Mouse (Mus musculus) adrenal gland, postnatal 25 days (tissue): ENCODE results near the gene 2200002D01Rik. TPM values are rescaled to one million over a fixed set of nuclear protein-coding genes. Genes with fewer than 3 reads are reported as not detected.
A peak's percentile ranks its signal among the peaks of the same experiment; 100 is the strongest.

ENCODE experiments used
- DNase-seq: peaks from one replicate; pipeline ENCODE4 v3.0.0; 2021; ENCODE audit warnings: mixed read lengths
- total RNA-seq: library from RNA; stranded (reverse); gene quantifications from 2 replicates; pipeline ENCODE4 v1.2.3, GENCODE M21; 2021

2200002D01Rik gene
- total RNA-seq, 1 experiment from 2014 or later: 2.0 TPM

- DNase-seq: no peak
Measured at GRCm38 (mm10) chr7:29279261-29279660, 31.0 kb upstream of the 2200002D01Rik start.

GRCm38 (mm10) chr7:29277510-29277909 lies 29.2 kb upstream of the 2200002D01Rik start:
- DNase-seq: no peak

- no peak for DNase-seq
Measured at GRCm38 (mm10) chr7:29276715-29277114, 28.4 kb upstream of the 2200002D01Rik start.

GRCm38 (mm10) chr7:29271687-29272465 lies 23.6 kb upstream of the 2200002D01Rik start:
- DNase-seq: no peak

GRCm38 (mm10) chr7:29270445-29270844 lies 22.2 kb upstream of the 2200002D01Rik start:
- DNase-seq: no peak

- DNase-seq: no peak
Measured at GRCm38 (mm10) chr7:29266931-29267330, 18.7 kb upstream of the 2200002D01Rik start.

- no peak for DNase-seq
Measured at GRCm38 (mm10) chr7:29265636-29266035, 17.4 kb upstream of the 2200002D01Rik start.

- no peak for DNase-seq
Measured at GRCm38 (mm10) chr7:29263831-29264230, 15.6 kb upstream of the 2200002D01Rik start.

- no peak for DNase-seq
Measured at GRCm38 (mm10) chr7:29262151-29262550, 13.9 kb upstream of the 2200002D01Rik start.

GRCm38 (mm10) chr7:29259781-29260730 lies 11.8 kb upstream of the 2200002D01Rik start:
- no peak for DNase-seq

- DNase-seq: peak; percentile 22
Measured at GRCm38 (mm10) chr7:29257368-29257767, 9.1 kb upstream of the 2200002D01Rik start.

GRCm38 (mm10) chr7:29255875-29256274 lies 7.6 kb upstream of the 2200002D01Rik start:
- no peak for DNase-seq

GRCm38 (mm10) chr7:29253842-29254241 lies 5.6 kb upstream of the 2200002D01Rik start:
- DNase-seq: no peak

GRCm38 (mm10) chr7:29251166-29251565 lies 2.9 kb upstream of the 2200002D01Rik start:
- no peak for DNase-seq

GRCm38 (mm10) chr7:29247706-29248105 lies 560 bp downstream of the 2200002D01Rik start:
- DNase-seq: peak; percentile 10

- peak; percentile 84 for DNase-seq
Measured at GRCm38 (mm10) chr7:29247314-29247700, 959 bp downstream of the 2200002D01Rik start.

- no peak for DNase-seq
Measured at GRCm38 (mm10) chr7:29246619-29247313, 1.5 kb downstream of the 2200002D01Rik start.

GRCm38 (mm10) chr7:29246015-29246414 lies 2.3 kb downstream of the 2200002D01Rik start:
- DNase-seq: no peak

GRCm38 (mm10) chr7:29244732-29245416 lies 3.4 kb downstream of the 2200002D01Rik start:
- peak; percentile 44 for DNase-seq

- peak; percentile 97 for DNase-seq
Measured at GRCm38 (mm10) chr7:29238019-29238967, 10.0 kb downstream of the 2200002D01Rik start, which contains the start of gene Yif1b. TSS of gene Yif1b (plus strand) at chr7:29238329.
